Mouse (Mus musculus): ENCODE data around the gene Celsr1. TPM values are rescaled to one million over a fixed set of nuclear protein-coding genes. Genes with fewer than 3 reads are reported as not detected.
A peak's percentile ranks its signal among the peaks of the same experiment; 100 is the strongest.

The Celsr1 gene
- polyA plus RNA-seq, 1 experiment from 2014 or later = 0.01 TPM

DNA sequence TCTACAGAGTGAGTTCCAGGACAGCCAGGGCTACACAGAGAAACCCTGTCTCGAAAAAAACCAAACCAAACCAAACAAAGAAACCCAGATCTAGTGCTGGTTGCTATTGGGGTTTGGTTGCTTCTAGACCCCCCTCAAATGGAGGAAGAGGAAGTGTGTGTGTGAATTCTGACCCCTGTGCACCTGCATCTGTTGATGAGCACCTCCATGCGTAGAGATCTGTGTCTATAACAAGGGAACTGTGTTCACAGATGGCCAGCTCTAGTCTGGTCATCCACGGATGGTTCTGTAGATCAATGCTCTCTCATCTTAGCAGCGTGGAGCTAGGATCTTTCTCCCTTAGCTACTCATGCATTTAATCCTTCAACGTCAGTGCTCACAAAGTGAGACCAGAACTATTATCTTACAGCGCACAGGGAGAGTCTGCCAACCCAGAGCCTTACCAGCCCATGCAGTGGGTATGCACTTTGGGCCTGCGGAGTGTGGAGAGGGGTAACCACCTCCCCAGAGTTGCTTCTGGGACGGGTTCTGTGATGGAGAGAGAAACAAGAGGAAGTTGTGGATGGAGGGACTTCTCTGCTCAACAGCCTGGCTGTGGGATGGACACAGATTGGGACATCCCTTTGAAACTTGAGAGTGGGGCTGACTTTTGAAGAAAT lies 30.7 kb upstream of the Celsr1 start:
- Histone ChIP-seq H3K4me3 (replicated peaks) (peak overlapping the region; percentile 6; the same call in 1 of the 2 replicates), H3K9ac (peak overlapping the region; percentile 28; the same call in 1 of the 2 replicates), H3K4me1 (replicated peaks) (peaks cover 98% of the 10 kb centered on the region), H3K9me3 (replicated peaks) (no peaks in the 10 kb centered on the region), H3K27ac (replicated peaks) (peak overlapping the region; percentile 81), H3K36me3 (replicated peaks) (0 out of 2 replicates have a peak, but pooled peaks cover 5% of the 10 kb centered on the region), H3K4me2 (peak overlapping the region; percentile 47), H3K27me3 (no peaks in the 10 kb centered on the region)
- peak; percentile 43; the same call in 1 of the 2 replicates for ATAC-seq (ENCODE audit: insufficient read depth)
- 46% methylated on average over 8 of the region's 8 CpGs for WGBS (ENCODE audit: insufficient replicate concordance)

DNA sequence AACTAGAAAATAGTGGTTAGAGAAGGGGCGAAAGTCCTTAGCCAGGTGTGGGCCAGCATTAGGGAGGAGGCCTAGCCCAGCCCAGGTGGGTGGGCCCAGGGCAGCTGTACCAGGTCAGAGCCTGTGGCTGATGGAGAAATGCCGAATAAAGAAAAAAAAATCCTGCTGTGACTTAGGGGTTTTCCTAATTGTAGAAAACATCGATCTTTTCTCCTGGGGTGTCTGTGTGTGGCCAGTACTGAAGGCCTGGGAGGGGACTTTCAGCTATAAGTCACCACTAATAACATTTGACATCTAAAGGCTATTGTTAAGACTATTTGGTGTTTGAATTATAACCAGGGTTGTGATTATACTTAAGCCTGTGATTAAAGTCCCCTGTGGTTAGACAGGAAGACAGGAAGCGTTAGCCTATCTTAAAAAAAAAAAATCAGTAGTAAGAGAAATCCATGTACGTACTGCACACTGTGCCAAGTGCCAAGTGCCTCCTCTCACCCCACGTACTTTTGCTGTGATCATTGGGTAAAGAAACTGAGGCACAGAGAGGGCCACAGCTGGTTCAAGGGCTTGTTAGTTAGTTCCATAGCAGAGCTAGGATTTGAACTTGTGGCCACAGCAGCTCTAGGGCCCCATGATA lies 28.4 kb upstream of the Celsr1 start:
- H3K4me2 ChIP-seq = peak overlapping the region; percentile 98
- H3K36me3 ChIP-seq (replicated peaks) = 0 out of 2 replicates have a peak, but pooled peaks cover 5% of the 10 kb centered on the region
- peak overlapping the region; percentile 85 for H3K27ac ChIP-seq (replicated peaks)
- H3K9me3 ChIP-seq (replicated peaks) = no peaks in the 10 kb centered on the region
- no peaks in the 10 kb centered on the region for H3K27me3 ChIP-seq
- no peak for ATAC-seq (ENCODE audit: insufficient read depth)
- H3K4me1 ChIP-seq (replicated peaks) = peaks cover 95% of the 10 kb centered on the region
- 51% methylated on average over 6 of the region's 6 CpGs for WGBS (ENCODE audit: insufficient replicate concordance)
- no peak overlapping the region for H3K4me3 ChIP-seq (replicated peaks)
- H3K9ac ChIP-seq = 0 out of 2 replicates have a peak overlapping the region, but pooled peaks have one; percentile 7

DNA sequence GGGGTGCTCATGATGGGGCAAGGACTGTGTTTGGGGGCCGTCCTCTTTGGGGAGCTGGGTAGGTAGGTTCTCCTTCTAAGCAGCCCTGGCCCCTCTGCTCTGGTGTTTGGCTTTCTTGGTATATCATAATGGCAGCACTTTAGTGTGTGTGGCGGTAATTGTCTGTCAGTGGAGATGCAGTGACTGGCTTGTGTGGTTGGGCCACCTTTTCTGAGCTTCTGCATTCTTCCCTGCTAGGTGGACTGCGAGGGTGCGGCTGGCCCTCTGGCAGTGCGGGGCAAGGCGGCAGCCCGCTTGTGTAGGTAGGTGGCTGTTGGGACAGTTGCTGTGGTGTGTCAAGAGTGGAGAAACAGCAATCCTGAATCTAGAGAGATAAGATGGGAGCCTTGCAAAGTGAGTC lies 27.6 kb upstream of the Celsr1 start:
- no peaks in the 10 kb centered on the region for H3K9me3 ChIP-seq (replicated peaks)
- no peaks in the 10 kb centered on the region for H3K27me3 ChIP-seq
- peak overlapping the region; percentile 7; the same call in 1 of the 2 replicates for H3K9ac ChIP-seq
- peaks cover 95% of the 10 kb centered on the region for H3K4me1 ChIP-seq (replicated peaks)
- WGBS (ENCODE audit: insufficient replicate concordance) = 63% methylated on average over 7 of the region's 7 CpGs
- peak overlapping the region; percentile 85 for H3K27ac ChIP-seq (replicated peaks)
- ATAC-seq (ENCODE audit: insufficient read depth) = no peak
- H3K4me2 ChIP-seq = peak overlapping the region; percentile 98
- H3K36me3 ChIP-seq (replicated peaks) = 0 out of 2 replicates have a peak, but pooled peaks cover 5% of the 10 kb centered on the region
- 0 out of 2 replicates have a peak overlapping the region, but pooled peaks have one; percentile 2 for H3K4me3 ChIP-seq (replicated peaks)

DNA sequence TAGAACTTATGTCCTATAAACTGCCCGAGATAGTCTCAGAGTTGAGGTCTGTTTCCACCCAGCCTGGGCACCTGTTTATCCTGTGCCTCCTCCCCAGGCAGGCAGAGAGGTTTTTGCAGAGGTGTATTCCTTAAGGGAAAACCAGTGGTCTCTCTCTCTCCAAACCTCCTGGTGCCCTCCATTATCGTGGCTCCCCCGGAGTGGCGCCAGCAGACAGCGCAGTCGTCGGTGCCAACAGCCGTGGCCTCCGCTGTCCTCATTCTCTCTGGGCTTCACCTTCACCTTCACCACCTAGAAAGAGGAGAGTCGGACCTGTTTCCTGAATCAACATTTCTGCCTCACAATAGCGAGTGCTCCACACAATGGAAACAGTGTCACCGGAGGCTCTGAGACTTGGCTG lies 27.0 kb upstream of the Celsr1 start:
- H3K36me3 ChIP-seq (replicated peaks) = 0 out of 2 replicates have a peak, but pooled peaks cover under 1% of the 10 kb centered on the region
- H3K9me3 ChIP-seq (replicated peaks) = no peaks in the 10 kb centered on the region
- peak overlapping the region; percentile 98 for H3K4me2 ChIP-seq
- H3K4me3 ChIP-seq (replicated peaks) = 0 out of 2 replicates have a peak overlapping the region, but pooled peaks have one; percentile 2
- H3K27ac ChIP-seq (replicated peaks) = peak overlapping the region; percentile 85
- ATAC-seq (ENCODE audit: insufficient read depth) = no peak
- 79% methylated on average over 12 of the region's 12 CpGs for WGBS (ENCODE audit: insufficient replicate concordance)
- H3K9ac ChIP-seq = peak overlapping the region; percentile 7; the same call in 1 of the 2 replicates
- no peaks in the 10 kb centered on the region for H3K27me3 ChIP-seq
- H3K4me1 ChIP-seq (replicated peaks) = peaks cover 94% of the 10 kb centered on the region

DNA sequence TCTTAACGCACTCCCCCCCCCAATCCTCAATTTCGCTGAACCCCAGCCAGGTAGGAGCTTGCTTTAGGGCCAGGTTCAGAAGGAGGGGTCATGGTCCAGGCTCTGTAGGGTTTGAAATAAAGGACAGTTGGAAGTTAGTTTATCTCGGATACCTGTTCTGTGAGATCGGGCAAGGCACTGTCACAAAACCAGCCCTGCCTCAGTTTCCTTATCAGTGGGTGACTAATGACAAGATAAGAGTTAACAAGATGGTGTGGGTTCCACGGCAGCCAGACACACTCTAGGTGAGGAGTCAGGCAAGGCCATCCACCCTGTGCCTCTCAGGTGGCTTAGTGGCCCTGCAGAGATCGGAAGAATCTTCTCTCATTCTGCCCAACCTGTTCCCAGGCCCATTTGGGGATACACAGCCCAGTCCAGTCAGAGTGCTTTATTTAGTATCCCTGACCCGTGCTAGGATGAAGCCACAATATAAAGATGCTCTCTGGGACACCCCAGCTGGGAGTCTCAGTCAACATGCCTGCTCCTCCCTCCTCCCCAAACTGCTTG lies 26.3 kb upstream of the Celsr1 start:
- peak overlapping the region; percentile 90 for H3K4me3 ChIP-seq (replicated peaks)
- H3K4me2 ChIP-seq = peak overlapping the region; percentile 98
- H3K27me3 ChIP-seq = no peaks in the 10 kb centered on the region
- peaks cover 93% of the 10 kb centered on the region for H3K4me1 ChIP-seq (replicated peaks)
- no peaks in the 10 kb centered on the region for H3K9me3 ChIP-seq (replicated peaks)
- WGBS (ENCODE audit: insufficient replicate concordance) = 30% methylated on average over 7 of the region's 7 CpGs
- H3K9ac ChIP-seq = peak overlapping the region; percentile 92
- ATAC-seq (ENCODE audit: insufficient read depth) = peak; percentile 9; the same call in 1 of the 2 replicates
- H3K27ac ChIP-seq (replicated peaks) = peak overlapping the region; percentile 85
- no peaks in the 10 kb centered on the region for H3K36me3 ChIP-seq (replicated peaks)

DNA sequence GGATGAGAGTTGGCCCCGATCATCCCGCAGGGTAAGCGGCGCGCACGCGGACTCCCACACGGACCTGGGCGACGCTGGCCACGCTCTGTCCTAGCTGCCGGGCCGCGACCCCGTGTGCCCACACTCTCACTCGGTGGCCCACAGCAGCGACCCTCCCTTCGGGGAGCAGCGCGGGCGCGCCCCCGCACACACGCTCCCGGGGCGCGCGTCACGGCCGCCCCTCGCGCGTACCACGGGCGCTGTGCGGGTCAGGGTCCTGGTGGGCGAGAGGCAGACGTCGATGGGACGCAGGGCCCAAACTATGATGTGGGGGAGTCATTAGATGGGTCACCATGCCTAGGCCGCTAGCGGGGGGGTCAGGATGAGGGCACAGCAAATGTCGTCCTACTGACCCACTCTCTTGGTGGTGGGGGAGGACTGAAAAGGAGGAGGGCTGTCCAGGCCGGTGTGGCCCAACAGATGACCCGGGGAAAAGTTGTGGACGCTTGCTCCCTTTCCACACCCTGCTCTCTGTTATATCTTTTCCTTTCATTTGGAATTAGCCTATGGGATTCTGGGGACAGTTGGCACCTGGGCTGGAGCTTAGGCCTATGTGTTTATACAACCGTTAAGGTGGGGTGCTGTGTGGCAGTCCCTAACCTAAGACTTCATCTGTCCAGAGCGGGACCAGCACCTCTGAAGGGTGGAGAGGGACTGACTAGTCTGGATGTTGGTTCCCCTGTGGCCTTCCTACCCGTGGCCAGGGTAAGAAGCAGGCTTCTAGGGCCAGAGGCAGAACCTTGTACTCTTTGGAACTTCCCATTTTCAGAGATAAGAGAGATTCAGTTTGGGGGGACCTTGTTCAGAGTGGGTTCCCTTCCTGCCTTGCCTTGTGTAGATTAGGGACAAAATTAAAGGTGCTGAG lies 25.6 kb upstream of the Celsr1 start:
- Histone ChIP-seq H3K27me3 (no peaks in the 10 kb centered on the region), H3K9ac (peak overlapping the region; percentile 92), H3K4me3 (replicated peaks) (peak overlapping the region; percentile 90), H3K27ac (replicated peaks) (peak overlapping the region; percentile 85), H3K9me3 (replicated peaks) (no peaks in the 10 kb centered on the region), H3K36me3 (replicated peaks) (no peaks in the 10 kb centered on the region), H3K4me1 (replicated peaks) (peaks cover 93% of the 10 kb centered on the region), H3K4me2 (peak overlapping the region; percentile 98)
- under 1% methylated on average over 48 of the region's 49 CpGs for WGBS (ENCODE audit: insufficient replicate concordance)
- peak; percentile 45 for ATAC-seq (ENCODE audit: insufficient read depth)

DNA sequence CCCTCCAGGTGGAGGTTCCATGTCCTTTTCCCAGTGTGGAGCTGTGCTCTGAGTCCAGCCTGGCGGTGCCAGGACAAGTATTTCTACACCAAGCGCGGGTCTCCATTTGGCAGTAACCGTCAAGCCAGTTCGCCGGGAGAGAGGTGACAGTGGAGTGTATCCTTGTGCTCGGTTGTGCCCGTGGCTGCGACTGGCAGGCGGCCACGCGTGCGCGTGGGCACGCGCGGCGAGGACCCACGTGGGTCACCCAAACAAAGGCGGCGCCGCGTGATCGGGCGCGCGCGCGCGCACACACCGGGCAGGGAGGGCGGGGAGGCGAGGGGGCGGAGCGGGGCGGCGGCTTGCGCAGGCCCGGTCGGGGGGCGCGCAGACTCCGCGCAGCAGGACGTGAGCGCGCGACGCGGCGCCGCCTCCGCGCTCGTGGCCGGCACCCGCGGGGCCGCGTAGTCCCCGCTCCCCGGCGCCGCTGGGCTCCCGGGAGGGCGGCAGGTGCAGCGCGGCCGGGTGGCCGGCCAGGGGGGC lies 24.9 kb upstream of the Celsr1 start:
- H3K36me3 ChIP-seq (replicated peaks) = no peaks in the 10 kb centered on the region
- H3K27me3 ChIP-seq = no peaks in the 10 kb centered on the region
- ATAC-seq (ENCODE audit: insufficient read depth) = peak; percentile 84
- no peaks in the 10 kb centered on the region for H3K9me3 ChIP-seq (replicated peaks)
- peak overlapping the region; percentile 85 for H3K27ac ChIP-seq (replicated peaks)
- WGBS (ENCODE audit: insufficient replicate concordance) = under 1% methylated on average over 66 of the region's 70 CpGs
- peak overlapping the region; percentile 98 for H3K4me2 ChIP-seq
- H3K4me1 ChIP-seq (replicated peaks) = peaks cover 93% of the 10 kb centered on the region
- H3K9ac ChIP-seq = peak overlapping the region; percentile 92
- H3K4me3 ChIP-seq (replicated peaks) = peak overlapping the region; percentile 90

DNA sequence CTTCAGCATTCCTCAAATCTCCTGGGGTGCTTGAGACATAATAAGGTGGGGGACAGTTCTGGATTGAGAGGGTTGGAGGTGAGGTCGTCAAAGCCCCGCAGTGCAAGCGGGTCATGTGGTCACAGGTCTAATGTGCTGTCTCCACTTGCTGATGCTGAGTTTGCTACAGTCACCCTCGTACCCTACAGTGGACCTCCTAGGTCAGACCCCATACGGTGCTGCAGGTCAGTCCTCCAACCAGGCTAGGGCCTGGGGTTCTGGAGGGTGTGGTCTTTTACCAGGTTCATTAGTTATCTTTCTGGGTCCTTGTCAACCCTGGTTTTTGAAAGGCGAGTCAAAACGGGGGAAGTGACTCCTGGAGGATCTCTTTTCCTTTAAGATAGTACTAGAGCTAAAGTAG lies 24.3 kb upstream of the Celsr1 start:
- Histone ChIP-seq H3K9ac (peak overlapping the region; percentile 92), H3K4me3 (replicated peaks) (peak overlapping the region; percentile 90), H3K9me3 (replicated peaks) (no peaks in the 10 kb centered on the region), H3K4me2 (peak overlapping the region; percentile 98), H3K4me1 (replicated peaks) (peaks cover 91% of the 10 kb centered on the region), H3K36me3 (replicated peaks) (no peaks in the 10 kb centered on the region), H3K27ac (replicated peaks) (0 out of 2 replicates have a peak overlapping the region, but pooled peaks have one; percentile 24), H3K27me3 (no peaks in the 10 kb centered on the region)
- ATAC-seq (ENCODE audit: insufficient read depth) = no peak
- 11% methylated on average over 7 of the region's 7 CpGs for WGBS (ENCODE audit: insufficient replicate concordance)

DNA sequence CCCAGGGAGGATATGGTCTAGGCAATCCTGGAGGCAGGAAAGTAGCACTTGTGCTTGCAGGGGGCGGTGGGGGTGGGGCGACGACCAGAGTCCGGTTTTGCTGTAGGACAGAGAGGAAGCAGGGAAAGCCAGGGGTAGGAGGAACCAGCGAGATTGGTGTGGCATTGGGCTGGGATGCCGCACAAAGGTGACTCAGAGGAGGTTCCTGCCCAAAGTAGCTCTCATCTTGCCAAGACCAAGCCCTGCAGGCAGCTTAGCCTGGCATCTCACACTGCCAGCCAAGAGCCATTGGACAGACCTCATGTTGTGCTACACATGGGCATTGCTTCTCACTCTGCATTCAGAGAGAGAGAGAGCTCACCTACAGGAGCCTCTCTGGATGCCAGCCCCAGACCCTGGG lies 23.8 kb upstream of the Celsr1 start, which contains the start of gene Gramd4:
TSS of gene Gramd4 (plus strand) at position 283 of the 400 bp plus-strand sequence.
- Histone ChIP-seq H3K9me3 (replicated peaks) (no peaks in the 10 kb centered on the region), H3K27me3 (no peaks in the 10 kb centered on the region), H3K36me3 (replicated peaks) (no peaks in the 10 kb centered on the region), H3K4me2 (peak within 1 kb of the TSS; percentile 98), H3K9ac (peak within 1 kb of the TSS; percentile 92), H3K4me3 (replicated peaks) (peak within 1 kb of the TSS; percentile 90), H3K4me1 (replicated peaks) (peaks cover 89% of the 10 kb centered on the region), H3K27ac (replicated peaks) (peak within 1 kb of the TSS; percentile 24; the same call in 1 of the 2 replicates)
- ATAC-seq (ENCODE audit: insufficient read depth) = no peak
- 31% methylated on average over 6 of the region's 6 CpGs for WGBS (ENCODE audit: insufficient replicate concordance)

DNA sequence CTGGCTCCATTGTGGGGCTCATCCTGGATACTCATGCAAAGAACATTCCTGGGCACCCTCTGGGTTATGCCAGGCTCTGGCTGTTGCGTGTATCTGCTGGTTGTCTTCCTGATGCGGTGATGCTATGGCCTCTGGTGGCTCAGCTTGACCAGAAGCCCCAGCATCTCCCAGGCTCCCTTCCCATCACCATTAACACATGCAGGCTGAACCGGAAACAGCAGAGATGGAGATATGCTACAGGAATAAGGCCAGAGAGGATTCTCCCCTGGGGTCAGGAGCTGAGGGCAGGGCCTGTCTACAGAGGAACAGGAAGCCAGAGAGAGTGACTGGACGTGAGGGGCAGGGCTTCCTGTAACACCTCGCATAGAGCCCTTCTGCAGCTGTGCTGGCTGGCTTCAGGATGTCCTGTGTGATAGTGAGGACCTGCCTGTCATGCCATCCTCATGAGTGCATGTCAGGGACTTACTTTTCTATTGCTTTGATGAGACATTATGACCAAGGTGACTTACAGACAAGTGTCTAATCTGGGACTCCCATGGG lies 22.7 kb upstream of the Celsr1 start:
- H3K4me3 ChIP-seq (replicated peaks) = no peak overlapping the region
- no peak overlapping the region for H3K4me2 ChIP-seq
- 53% methylated on average over 5 of the region's 5 CpGs for WGBS (ENCODE audit: insufficient replicate concordance)
- no peaks in the 10 kb centered on the region for H3K9me3 ChIP-seq (replicated peaks)
- no peak overlapping the region for H3K27ac ChIP-seq (replicated peaks)
- H3K36me3 ChIP-seq (replicated peaks) = no peaks in the 10 kb centered on the region
- no peak overlapping the region for H3K9ac ChIP-seq
- no peaks in the 10 kb centered on the region for H3K27me3 ChIP-seq
- ATAC-seq (ENCODE audit: insufficient read depth) = no peak
- peaks cover 89% of the 10 kb centered on the region for H3K4me1 ChIP-seq (replicated peaks)
